Mouse (Mus musculus) mammary gland, adult 2 months (tissue): Measurements from ENCODE around the gene Wdr61. TPM values are rescaled to one million over a fixed set of nuclear protein-coding genes. Genes with fewer than 3 reads are reported as not detected.

Source experiments
- polyA plus RNA-seq: library from polyadenylated mRNA; depleted of rRNA; stranded (reverse); fragments of >200 nt; gene quantifications from 2 replicates; pipeline ENCODE4 v1.2.3, GENCODE M21; 2012; ENCODE audit warnings: low replicate concordance; rRNA removed

The Wdr61 gene
- 19.1 and 46.1 TPM in 2 replicates for polyA plus RNA-seq

GRCm38 (mm10) chr9:54733921-54734638 lies at the start of gene Wdr61:
TSS of gene Wdr61 (minus strand) at chr9:54734519.

GRCm38 (mm10) chr9:54764561-54765217 lies 30.4 kb upstream of the Wdr61 start, which contains the start of gene Crabp1:
TSS of gene Crabp1 (plus strand) at chr9:54764748.

GRCm38 (mm10) chr9:54698318-54699086 lies 35.8 kb downstream of the Wdr61 start, which contains the start of gene Dnaja4:
TSS of gene Dnaja4 (plus strand) at chr9:54698873.

Other genes with a start within 250 kb of the Wdr61 start
- gene Dmxl2, start 232.9 kb downstream of the Wdr61 start, polyA plus RNA-seq: 1.4 and 4.6 TPM in 2 replicates
- not detected in 2 replicates for gene Sh2d7, start 195.5 kb downstream of the Wdr61 start, polyA plus RNA-seq
- 45.9 and 88.1 TPM in 2 replicates for gene Cib2, start 174.3 kb downstream of the Wdr61 start, polyA plus RNA-seq
- gene Idh3a, start 148.2 kb downstream of the Wdr61 start, polyA plus RNA-seq: 56.5 and 199 TPM in 2 replicates
- 16.3 and 23.7 TPM in 2 replicates for gene Acsbg1, start 72.6 kb downstream of the Wdr61 start, polyA plus RNA-seq
- gene Dnaja4, start 35.6 kb downstream of the Wdr61 start, polyA plus RNA-seq: 4.6 and 15.4 TPM in 2 replicates
- gene Crabp1, start 30.2 kb upstream of the Wdr61 start, polyA plus RNA-seq: 11.7 and 22.6 TPM in 2 replicates
- gene Ireb2, start 129.3 kb upstream of the Wdr61 start, polyA plus RNA-seq: 3.5 and 9.4 TPM in 2 replicates
- 0.75 and 1.7 TPM in 2 replicates for gene Hykk, start 182.8 kb upstream of the Wdr61 start, polyA plus RNA-seq
- gene Psma4, start 216.3 kb upstream of the Wdr61 start, polyA plus RNA-seq: 41.6 and 131 TPM in 2 replicates
- not detected in 2 replicates for gene AY074887, start 216.5 kb upstream of the Wdr61 start, polyA plus RNA-seq
- gene Chrna5, start 246.4 kb upstream of the Wdr61 start, polyA plus RNA-seq: 0.10 and 0.47 TPM in 2 replicates